Mouse (Mus musculus): Measurements from ENCODE around the gene Gm28047. TPM values are rescaled to one million over a fixed set of nuclear protein-coding genes. Genes with fewer than 3 reads are reported as not detected.

Gm28047 gene
- not detected in 2 replicates for total RNA-seq (2014; rRNA removed)
- polyA plus RNA-seq (2015; fragmentation: Nextera tagmentation; extraction: Ambion mirVana): 0.74 TPM in 1 of 2 replicates, not detected in the other

DNA sequence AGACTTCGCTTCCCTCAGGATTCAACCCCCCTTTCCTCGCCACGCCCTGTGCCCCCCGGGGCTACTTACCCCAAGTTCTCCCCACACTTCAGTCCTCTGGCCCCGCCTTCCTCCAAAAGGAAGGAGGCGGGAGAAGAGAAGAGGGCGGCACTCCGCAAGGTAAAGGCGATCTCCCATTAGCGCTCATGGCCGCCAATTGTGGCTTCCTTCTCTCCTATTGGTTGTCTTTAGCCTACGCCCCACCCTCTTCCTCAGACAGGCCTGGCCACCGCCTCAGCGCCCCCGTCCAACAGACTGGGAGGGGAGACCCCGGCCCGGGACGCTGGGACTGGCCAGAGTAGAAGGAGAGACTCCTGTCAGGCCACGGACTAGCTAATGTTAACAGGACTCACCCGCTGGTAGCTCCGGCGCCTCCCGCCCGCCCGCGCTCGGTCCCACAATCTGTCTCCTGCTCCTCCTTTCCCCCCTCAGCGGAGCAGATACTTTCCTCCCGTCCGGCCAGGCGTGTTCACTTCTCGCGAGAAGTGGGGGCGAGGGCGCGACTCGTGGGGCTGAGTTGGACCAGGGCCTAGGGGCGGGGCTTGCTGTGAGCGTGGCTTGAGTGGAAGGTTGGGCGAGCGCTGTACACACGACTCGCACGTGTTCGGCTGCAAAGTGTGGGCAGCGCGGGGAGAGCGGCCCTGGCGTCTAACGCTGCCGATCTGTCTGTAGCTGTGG lies at the start of gene Gm28047, which contains the start of gene Atf7:
Gene Gm28047 (minus strand): TSS at position 98 of the 717 bp plus-strand sequence.
Gene Atf7 (minus strand): TSS at position 495 of the 717 bp plus-strand sequence.
- TF ChIP-seq CTCF (IDR thresholded peaks at IDR 0.05; ENCODE audit: low read depth): no peak
- peak; percentile 99 for DNase-seq
- H3K36me3 ChIP-seq (ENCODE audit: insufficient read depth): no peaks in the 10 kb centered on the region
- peak within 1 kb of the TSS; percentile 91 for H3K27ac ChIP-seq (ENCODE audit: low read depth, low read length)
- ATAC-seq: peak; percentile 99
- H3K9ac ChIP-seq: peak within 1 kb of the TSS; percentile 67
- 1% methylated on average over 48 of the region's 51 CpGs for WGBS
- H3K4me1 ChIP-seq (ENCODE audit: insufficient read depth): peaks cover 5% of the 10 kb centered on the region; the same call in 1 of the 2 replicates
- H3K27me3 ChIP-seq (ENCODE audit: insufficient read depth, low read length): no peaks in the 10 kb centered on the region
- peak within 1 kb of the TSS; percentile 75 for H3K4me2 ChIP-seq (ENCODE audit: low read depth)
- no peaks in the 10 kb centered on the region for H3K9me3 ChIP-seq (ENCODE audit: low read length)
- peak within 1 kb of the TSS; percentile 57 for H3K4me3 ChIP-seq (ENCODE audit: low read depth, low read length)

DNA sequence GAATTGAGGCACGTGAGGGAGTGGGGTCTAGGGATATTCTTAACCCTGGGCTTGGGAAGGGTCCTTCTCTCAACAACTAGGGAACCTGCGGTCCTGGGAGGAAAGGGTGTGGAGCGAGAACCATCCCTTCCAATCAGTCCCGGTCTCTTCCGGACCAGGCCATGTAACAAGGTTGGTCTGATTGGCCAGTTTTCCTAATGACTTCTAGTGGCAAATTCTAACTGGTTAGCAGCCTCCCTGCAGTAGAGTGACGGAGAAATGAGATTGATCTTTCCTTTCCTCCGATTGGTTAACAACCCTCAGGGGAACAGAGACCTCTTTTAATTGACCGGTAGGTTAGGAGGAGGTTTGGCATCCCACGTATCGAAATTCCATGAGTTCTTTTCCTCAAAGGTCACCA lies 48.7 kb upstream of the Gm28047 start:
- peak overlapping the region; percentile 20; the same call in 1 of the 2 replicates for H3K4me3 ChIP-seq (ENCODE audit: low read depth, low read length)
- peak overlapping the region; percentile 79 for H3K4me2 ChIP-seq (ENCODE audit: low read depth)
- ATAC-seq (peak; percentile 62), DNase-seq (peak; percentile 83)
- WGBS: 6% methylated on average over 10 of the region's 10 CpGs
- peak overlapping the region; percentile 99 for H3K27ac ChIP-seq (ENCODE audit: low read depth, low read length)
- H3K9ac ChIP-seq: no peak overlapping the region
- H3K4me1 ChIP-seq (ENCODE audit: insufficient read depth): peaks cover 34% of the 10 kb centered on the region
- peaks cover 4% of the 10 kb centered on the region; the same call in 1 of the 2 replicates for H3K36me3 ChIP-seq (ENCODE audit: insufficient read depth)
- H3K27me3 ChIP-seq (ENCODE audit: insufficient read depth, low read length): no peaks in the 10 kb centered on the region
- TF ChIP-seq CTCF (IDR thresholded peaks at IDR 0.05; ENCODE audit: low read depth): no peak
- no peaks in the 10 kb centered on the region for H3K9me3 ChIP-seq (ENCODE audit: low read length)

DNA sequence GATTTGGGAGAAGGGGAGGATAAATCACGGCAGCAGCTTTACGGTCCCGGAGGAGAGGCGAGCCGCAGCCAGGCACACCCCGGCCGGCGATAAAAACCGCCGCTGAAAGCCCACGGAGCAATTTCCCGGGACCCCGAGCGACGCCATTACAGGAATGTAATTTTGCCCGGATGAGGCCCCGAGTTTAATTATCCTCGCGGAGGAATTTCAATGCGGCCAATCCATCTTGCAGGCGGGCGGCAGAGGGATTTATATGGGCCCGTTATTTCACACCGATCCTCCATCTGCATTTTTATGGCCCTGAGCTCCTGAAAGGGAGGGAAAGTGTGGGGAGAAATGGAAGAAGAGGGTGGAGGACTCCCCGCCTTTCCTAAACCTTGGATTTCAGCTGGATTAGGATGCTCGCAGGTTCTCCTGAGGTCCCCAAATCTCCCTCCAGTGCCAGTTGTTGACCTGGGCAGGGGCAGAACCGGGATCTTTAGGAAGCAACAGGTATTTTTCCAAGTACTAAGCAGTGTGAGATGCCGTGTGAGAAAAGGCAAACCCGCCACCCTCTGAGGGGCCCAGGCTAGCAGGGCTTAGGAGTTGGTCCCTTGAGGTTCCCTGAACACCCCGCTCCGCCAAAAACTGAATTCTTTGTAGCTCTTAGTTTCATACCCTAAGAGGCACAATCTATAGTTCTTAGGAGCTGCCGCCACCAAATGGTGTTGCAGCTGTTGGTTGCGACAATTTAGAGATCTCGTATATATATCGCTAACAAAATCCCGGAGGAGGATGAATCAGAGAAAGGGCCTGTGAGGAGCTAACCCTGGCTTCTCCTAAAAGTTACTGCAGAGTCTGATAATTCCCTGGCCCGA lies 47.6 kb upstream of the Gm28047 start, which contains the start of gene Atp5g2:
Gene Atp5g2 (minus strand): TSS at position 138 of the 857 bp plus-strand sequence.
- peak within 1 kb of the TSS; percentile 99 for H3K27ac ChIP-seq (ENCODE audit: low read depth, low read length)
- H3K4me2 ChIP-seq (ENCODE audit: low read depth): peak within 1 kb of the TSS; percentile 79
- H3K4me3 ChIP-seq (ENCODE audit: low read depth, low read length): peak within 1 kb of the TSS; percentile 63
- peaks cover 34% of the 10 kb centered on the region for H3K4me1 ChIP-seq (ENCODE audit: insufficient read depth)
- H3K9me3 ChIP-seq (ENCODE audit: low read length): no peaks in the 10 kb centered on the region
- 3% methylated on average over 37 of the region's 37 CpGs for WGBS
- no peaks in the 10 kb centered on the region for H3K27me3 ChIP-seq (ENCODE audit: insufficient read depth, low read length)
- no peak for TF ChIP-seq CTCF (IDR thresholded peaks at IDR 0.05; ENCODE audit: low read depth)
- H3K9ac ChIP-seq: peak within 1 kb of the TSS; percentile 87
- peak; percentile 64 for DNase-seq
- peaks cover 6% of the 10 kb centered on the region for H3K36me3 ChIP-seq (ENCODE audit: insufficient read depth)
- ATAC-seq: no peak

DNA sequence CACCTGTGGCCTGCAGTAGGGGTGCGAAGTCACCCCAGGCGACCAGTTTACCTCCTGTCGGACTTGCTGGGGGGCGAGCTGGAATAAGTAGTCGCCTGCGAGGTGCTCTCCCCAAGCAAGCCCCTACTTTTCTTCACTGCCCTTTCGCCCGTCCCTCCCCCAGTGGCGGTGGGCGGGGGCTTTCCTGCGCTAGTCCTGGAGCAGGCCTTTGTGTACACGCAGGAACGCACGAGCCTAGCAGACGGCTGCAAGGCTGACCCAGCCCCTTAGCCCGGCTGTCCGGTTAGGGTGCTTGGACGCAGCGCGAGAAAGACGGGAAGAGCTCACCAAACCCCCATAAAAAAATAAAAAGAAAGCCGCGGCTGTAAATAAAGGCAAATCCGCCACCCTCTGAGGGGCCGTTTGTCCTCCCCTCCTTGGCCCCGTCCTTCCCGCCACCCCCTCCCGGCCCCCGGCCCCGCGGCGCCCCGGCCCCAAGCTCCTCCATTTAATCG lies 46.9 kb upstream of the Gm28047 start:
- Histone ChIP-seq H3K4me2 (ENCODE audit: low read depth) (peak overlapping the region; percentile 79), H3K4me3 (ENCODE audit: low read depth, low read length) (peak overlapping the region; percentile 63), H3K4me1 (ENCODE audit: insufficient read depth) (peaks cover 34% of the 10 kb centered on the region), H3K27me3 (ENCODE audit: insufficient read depth, low read length) (no peaks in the 10 kb centered on the region), H3K36me3 (ENCODE audit: insufficient read depth) (peaks cover 13% of the 10 kb centered on the region), H3K9me3 (ENCODE audit: low read length) (no peaks in the 10 kb centered on the region), H3K27ac (ENCODE audit: low read depth, low read length) (peak overlapping the region; percentile 99), H3K9ac (peak overlapping the region; percentile 87)
- peak; percentile 74 for DNase-seq
- WGBS: 1% methylated on average over 32 of the region's 34 CpGs
- ATAC-seq: peak; percentile 32; the same call in 1 of the 2 replicates
- no peak for TF ChIP-seq CTCF (IDR thresholded peaks at IDR 0.05; ENCODE audit: low read depth)

DNA sequence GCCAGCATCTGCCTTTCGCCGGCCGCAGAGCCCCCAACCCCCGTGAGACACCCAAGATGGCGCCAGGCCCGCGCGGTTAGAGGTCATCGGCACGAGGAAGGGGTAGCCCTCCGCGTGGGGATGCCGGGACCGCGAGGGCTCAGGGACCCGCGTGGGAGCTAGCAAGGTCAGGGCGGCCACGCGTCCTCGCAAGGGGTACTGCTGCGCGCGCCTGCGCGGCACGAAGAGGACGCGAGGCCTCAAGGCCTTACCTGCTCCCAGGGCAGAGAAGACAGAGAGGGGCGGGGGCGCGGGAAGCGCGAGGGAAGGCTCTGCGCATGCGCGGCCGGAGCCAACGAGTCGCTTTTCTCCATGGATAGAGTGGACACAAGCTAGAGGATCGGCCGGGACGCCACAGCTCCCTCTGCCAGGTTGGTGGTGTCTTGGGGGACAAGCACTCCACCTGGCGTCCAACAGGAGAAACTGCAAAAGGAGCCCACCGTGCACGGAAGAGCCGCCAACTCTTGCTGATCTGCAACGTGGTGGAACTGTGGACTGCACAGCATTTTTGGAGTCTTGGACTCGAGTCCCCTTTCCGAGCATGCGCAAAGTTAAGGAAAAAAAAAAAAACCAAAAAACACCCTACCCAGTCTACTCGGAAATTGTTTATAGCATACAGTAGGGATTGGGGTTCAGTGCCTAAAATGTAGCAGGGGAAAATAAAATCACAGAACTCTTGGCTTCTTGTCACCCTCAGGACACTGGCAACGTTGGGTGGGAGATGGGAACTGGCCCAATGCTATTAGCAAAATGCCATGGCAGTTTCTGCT lies 46.1 kb upstream of the Gm28047 start:
- Histone ChIP-seq H3K4me3 (ENCODE audit: low read depth, low read length) (peak overlapping the region; percentile 63), H3K36me3 (ENCODE audit: insufficient read depth) (peaks cover 21% of the 10 kb centered on the region), H3K4me1 (ENCODE audit: insufficient read depth) (peaks cover 34% of the 10 kb centered on the region), H3K9ac (peak overlapping the region; percentile 96), H3K9me3 (ENCODE audit: low read length) (no peaks in the 10 kb centered on the region), H3K4me2 (ENCODE audit: low read depth) (peak overlapping the region; percentile 81), H3K27ac (ENCODE audit: low read depth, low read length) (peak overlapping the region; percentile 99), H3K27me3 (ENCODE audit: insufficient read depth, low read length) (no peaks in the 10 kb centered on the region)
- TF ChIP-seq CTCF (IDR thresholded peaks at IDR 0.05; ENCODE audit: low read depth): peak; percentile 99
- DNase-seq: peak; percentile 100
- under 1% methylated on average over 43 of the region's 53 CpGs for whole genome bisulfite sequencing
- peak; percentile 90 for ATAC-seq

DNA sequence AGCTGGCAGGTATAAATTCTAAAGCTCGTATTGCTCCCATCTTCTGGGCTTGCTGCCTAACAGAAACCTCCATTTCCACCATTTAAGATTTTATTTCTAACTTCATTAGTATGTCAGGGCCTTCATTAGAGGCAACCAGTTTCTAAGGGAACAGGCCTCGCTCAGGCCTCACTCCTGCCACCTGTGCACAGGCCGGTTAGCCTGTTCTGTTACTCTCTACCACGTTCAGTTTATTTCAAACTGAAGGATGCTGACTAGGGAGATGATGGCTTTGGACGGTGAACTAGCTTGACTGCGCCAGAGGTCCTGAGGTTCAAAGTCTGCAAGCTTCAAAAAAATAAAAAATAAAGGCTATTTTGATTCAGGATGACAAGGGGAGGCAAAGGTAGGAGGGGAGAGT lies 45.4 kb upstream of the Gm28047 start:
- Histone ChIP-seq H3K9ac (peak overlapping the region; percentile 96), H3K27ac (ENCODE audit: low read depth, low read length) (peak overlapping the region; percentile 96), H3K4me1 (ENCODE audit: insufficient read depth) (peaks cover 34% of the 10 kb centered on the region), H3K4me2 (ENCODE audit: low read depth) (peak overlapping the region; percentile 81), H3K27me3 (ENCODE audit: insufficient read depth, low read length) (no peaks in the 10 kb centered on the region), H3K9me3 (ENCODE audit: low read length) (no peaks in the 10 kb centered on the region), H3K36me3 (ENCODE audit: insufficient read depth) (peaks cover 25% of the 10 kb centered on the region), H3K4me3 (ENCODE audit: low read depth, low read length) (peak overlapping the region; percentile 63)
- DNase-seq (peak; percentile 40), ATAC-seq (no peak)
- TF ChIP-seq CTCF (IDR thresholded peaks at IDR 0.05; ENCODE audit: low read depth): no peak
- WGBS: 7% methylated on average over 6 of the region's 6 CpGs

Measured in forebrain, postnatal 0 days (tissue).